Mouse (Mus musculus): ENCODE data around the gene Slc22a5. TPM values are rescaled to one million over a fixed set of nuclear protein-coding genes. Genes with fewer than 3 reads are reported as not detected.
"Not testable (repeated sequence)": the region's sequence is repeated elsewhere in the genome, so short reads cannot be mapped to it uniquely, and the experiment has no call there.

Gene Slc22a5
- total RNA-seq (2021) = 1 to 10 TPM; 8.6 to 8.8 TPM
- long read RNA-seq, experiment 1, transcript Slc22a5-201 (10 exons, 3,062 nt) = major isoform, 8 of 17 reads
- long read RNA-seq, experiment 1, partial matches to known transcripts = 2 of 17 reads
- long read RNA-seq, experiment 1, other reads (novel, unspliced or antisense) = 7 of 17 reads
- long read RNA-seq, experiment 2, transcript Slc22a5-201 (10 exons, 3,062 nt) = major isoform, 9 of 15 reads
- long read RNA-seq, experiment 2, partial matches to known transcripts = 1 of 15 reads
- long read RNA-seq, experiment 2, other reads (novel, unspliced or antisense) = 5 of 15 reads

DNA sequence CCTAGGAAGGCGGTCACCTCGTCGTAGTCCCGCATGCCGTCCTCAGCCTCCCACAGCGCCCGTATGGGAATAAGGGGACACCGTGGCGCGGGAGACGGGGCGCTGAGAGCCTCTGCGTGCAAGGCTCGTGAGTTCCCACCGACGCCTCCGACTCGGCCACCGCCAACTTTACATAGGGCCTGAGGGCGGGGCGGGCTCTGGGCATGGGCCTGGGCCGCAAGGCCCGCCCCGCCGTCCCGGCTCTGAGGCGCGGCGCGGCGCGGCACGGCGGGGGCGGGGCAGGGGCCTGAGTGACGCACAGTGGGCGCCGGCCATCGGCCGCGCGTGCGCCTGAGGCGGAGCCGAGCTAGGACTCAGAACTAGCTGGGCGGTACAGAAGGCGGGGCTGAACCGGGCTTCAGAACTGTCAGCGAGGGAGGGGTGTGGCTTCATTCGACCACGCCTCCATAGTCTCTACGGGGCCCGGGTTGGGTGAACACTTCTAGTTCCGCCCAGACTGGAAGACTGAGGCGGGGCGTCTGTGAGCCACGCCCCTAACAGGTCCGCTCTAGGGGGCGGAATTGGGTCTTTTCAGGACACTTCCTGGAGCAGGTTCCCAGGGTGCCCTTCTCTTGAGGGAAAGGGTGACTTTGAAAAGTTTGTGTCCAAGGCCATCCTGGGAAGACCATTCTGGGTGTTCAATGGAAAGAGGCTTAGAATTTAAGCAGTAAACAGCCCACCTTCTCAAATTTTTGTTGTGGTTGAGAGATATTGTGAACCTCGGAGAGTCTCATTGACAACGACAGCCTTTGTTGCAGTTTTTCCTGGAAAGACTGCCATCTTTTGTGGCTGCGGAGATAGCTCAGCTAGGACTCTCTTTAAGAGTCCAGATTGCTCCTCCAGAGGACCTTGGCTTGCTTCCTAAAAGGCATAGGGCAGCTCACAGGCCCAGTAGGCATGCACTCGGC lies at the start of gene Slc22a5:
TSS of gene Slc22a5 (minus strand) at position 156 of the 947 bp plus-strand sequence.
- DNase-seq (ENCODE audit: low spot score in 2 of 2) = peak; percentile 94 to 99

DNA sequence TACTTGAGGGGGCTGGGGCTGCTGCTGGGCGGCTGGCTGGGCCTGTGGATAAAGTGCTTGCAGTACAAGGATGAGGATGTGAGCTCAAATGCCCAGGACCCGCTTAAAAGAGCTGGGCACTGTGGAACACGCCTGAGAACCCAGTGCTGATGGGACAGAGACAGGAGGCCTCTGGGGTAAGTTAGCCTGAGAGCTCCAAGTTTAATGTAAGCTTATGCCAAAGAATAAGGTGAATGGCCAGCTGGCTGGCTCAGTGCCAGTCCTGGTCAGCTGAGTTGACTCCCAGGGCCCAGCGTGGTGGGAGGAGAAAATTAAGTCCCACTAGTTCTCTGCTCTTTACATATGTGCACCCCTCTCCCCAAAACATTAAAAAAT lies 40.5 kb upstream of the Slc22a5 start:
- not testable (repeated sequence) for DNase-seq (ENCODE audit: low spot score in 2 of 2)

DNA sequence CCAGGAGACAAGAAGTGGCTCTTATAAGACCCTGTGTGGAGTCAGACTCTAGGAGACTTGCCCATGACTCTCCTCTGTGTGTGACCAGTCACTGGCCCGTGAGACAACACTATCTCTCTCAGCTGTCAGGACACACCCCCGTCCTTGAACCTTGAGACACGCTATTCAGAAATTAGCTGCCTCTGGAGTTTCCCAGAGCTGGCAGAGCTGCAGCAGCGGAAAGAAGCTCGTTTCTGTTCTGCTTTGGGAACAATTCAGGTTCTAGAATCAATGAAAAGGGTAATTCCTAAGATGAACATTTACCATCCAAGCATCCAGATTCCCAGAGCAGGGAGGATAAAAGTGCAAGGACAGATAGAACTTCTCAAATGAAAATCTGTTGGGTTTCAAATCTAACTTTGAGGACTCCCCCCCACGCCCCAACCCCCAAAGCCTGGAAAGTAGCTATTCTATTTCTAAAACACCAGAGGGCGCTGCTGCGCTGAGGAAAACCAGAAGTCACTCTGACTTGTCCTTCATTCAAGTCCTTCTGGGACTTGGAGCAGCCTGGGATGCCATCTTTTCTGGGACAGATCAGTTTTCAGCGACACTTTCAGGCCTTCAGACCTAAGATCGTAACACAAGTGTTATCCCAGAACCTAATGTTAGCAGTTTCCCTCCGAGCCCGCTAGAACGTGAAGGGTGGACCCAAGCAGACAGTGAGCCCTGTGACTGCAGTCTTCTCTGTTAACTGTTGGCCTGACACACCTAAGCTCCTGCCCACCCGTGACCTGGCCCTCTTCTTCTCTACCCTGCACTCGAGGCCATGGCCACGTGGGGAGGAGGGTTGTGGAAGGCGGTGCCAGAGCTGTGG lies 39.9 kb upstream of the Slc22a5 start:
- DNase-seq (ENCODE audit: low spot score in 2 of 2) = peak; percentile 29 to 57

DNA sequence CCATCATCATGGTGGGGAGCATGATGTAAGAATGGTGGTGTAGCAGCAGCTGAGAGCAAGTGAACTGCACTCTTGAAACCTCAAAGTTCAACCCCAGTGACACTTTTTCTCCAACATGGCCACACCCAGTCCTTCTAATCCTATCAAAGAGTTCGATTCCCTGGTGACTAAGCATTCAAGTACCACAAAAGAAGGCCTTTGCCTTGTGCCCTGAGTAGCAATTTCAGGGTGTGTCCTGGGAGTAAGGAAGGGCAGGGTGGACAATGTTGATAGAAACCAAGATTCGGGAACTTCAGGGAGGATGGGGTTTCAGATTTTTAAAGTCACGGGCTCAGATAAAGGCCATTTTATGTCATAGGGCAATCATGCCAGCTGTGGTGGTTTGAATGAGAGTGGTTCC lies 38.3 kb upstream of the Slc22a5 start:
- DNase-seq (ENCODE audit: low spot score in 2 of 2) = no peak

DNA sequence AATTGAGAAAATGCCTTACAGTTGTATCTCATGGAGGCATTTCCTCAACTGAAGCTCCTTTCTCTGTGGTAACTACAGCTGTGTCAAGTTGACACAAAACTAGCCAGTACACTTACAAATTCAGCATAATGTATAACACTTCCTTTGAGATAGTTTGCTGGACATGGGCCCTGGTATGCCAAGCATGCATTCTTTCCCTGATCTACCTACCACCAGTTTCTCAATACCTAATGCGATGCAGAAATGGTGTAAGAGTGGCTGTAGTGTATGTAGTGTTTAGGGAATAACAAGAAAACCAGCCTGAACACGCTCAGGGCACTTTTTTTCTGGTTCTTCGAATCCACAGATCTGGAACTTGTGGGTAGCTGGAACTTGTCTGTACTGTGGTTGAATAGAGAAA lies 37.1 kb upstream of the Slc22a5 start:
- no peak for DNase-seq (ENCODE audit: low spot score in 2 of 2)

DNA sequence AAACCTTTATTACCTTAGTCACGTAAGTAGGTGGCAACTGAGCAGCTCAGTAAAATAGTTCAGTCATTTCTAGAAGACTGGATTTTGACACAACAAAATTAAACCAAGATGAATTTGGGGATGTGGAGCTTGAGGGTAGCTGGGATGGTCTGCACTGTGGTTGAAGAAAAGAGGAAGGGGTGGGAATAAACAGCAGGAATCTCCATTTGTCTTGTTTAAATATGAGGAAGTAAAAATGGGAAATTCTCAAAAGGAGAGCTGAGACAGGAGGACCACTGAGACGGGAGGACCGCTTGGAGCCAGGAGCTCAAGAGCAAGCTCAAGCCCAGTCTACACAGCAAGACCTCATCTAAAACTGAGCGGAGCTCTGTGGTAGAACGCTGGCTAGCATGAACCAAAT lies 34.8 kb upstream of the Slc22a5 start:
- no peak for DNase-seq (ENCODE audit: low spot score in 2 of 2)

DNA sequence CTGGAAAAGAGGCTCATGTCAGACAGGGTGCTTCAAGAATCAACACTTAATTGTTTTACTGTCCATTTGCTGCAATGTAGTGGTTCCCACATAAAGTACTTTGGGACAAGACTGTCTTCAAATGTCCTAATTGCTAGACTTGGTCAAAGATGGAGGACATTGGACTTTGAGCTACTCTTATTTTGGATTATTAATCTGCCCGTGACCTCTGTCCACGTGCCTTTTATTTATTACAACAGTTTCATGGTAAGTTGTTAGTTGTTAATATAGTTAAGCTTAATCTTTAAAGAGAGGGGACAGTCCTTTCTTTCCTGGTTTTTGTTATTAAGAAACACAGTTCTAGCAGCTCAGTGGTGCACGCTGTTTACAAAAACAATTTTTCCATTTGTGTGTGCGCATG lies 27.4 kb upstream of the Slc22a5 start:
- no peak for DNase-seq (ENCODE audit: low spot score in 2 of 2)

DNA sequence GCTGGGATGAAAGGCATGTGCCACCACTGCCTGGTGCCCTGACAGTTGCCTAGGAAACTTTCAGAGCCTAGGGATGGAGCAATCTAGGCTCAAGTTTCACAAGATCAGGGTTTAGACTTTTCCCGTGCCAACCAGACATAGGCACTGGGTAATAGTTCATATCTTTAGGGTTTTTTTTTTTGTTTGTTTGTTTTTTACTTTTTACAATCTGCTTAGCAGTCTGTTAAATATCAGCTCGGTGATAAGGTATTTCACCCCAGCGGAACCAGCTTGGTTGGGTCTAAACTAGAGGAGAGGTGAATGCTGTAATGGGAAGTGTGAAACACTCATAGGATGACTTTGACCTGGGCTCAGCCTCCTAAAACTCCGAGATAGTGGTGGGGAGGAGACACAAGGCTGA lies 19.6 kb upstream of the Slc22a5 start:
- no peak for DNase-seq (ENCODE audit: low spot score in 2 of 2)

DNA sequence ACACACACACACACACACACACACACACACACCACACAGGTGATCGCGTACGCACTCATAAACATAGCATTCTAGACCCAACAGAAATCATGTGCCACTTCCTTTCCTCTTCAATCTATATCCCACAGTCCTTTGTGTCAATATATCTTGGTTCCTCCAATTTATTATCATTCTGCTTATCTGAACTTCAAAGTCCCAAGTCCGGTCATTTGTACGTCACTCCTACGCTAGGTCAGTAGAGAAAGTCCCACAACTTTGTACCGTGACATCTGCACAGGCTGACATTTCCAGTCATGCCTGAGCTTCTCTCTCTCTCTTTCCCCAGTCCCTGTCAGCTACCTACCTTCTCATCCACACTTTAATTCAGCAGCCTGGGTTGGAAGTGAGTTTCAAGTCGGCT lies 17.2 kb upstream of the Slc22a5 start:
- DNase-seq (ENCODE audit: low spot score in 2 of 2) = no peak

DNA sequence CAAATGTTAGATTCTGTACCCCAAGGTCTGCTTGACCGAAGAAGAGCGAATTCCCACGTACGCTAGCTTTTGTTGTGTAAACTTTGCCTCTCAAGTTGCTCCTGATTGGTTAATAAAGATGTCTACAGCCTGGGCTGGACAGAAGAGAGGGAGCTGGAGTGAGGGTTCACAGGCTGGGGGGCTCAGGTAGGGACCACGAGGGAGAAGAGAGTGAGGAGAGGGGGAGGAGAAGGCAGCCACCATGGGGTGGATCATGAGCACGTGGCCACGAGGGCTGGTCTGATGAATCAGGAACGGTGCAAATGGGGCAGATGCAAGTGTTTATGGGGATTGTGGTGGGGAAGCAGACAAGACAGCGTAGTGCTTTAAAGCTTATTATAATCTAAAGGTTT lies 13.1 kb upstream of the Slc22a5 start:
- DNase-seq (ENCODE audit: low spot score in 2 of 2) = no peak

DNA sequence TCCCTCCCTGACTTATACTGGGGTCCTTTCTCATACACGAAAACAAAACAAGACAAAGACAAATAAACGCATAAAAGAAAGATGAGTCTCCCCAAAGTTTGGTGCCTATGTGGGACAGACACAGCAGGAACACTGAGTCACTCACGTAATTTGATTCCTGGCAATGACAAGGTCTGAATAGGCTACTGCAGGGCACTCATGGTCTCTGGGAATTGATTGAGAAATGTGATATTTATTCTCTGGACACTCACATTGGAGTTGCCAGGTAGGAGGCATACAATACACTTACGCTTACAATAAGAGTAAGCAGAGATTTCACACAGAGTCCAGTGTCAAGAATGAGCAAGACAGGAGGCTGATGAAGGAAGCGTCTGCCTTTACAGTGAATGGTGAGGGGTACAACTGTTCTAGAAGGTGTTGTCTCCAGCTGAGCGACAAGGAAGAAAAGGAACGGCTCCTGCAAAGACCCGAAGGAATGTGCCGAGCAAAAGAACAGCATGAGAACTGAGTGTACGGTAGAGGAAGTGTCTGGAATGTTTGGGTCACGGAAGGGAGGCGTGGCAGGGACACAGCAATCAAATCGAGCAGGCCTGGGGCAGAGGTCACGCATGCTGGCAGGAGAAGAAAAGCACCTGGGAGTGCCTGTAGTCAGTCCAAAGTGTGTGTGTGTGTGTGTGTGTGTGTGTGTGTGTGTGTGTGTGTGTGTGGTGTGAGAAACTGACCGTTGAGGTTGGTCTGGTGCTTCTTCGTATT lies 12.5 kb upstream of the Slc22a5 start:
- DNase-seq (ENCODE audit: low spot score in 2 of 2) = no peak

DNA sequence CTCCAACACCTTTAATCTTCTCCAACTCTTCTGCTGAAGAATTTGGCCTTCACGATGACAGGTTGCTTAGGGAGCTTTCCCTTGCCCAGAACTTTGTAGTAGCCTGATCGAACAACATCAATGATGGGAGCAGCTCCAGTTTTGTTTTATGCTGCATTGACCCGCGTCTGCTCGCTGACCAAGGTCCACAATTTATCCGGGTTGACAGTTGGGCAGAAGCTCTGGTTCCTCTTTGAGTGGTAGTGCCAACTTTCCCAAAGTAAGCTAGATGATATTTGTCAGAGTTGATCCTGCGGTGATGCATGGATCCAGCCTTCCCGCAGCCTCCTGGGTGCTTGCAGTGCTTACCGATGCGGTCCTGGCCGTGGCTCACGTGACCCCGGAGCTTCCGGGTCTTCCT lies 11.3 kb upstream of the Slc22a5 start:
- DNase-seq (ENCODE audit: low spot score in 2 of 2) = no peak

DNA sequence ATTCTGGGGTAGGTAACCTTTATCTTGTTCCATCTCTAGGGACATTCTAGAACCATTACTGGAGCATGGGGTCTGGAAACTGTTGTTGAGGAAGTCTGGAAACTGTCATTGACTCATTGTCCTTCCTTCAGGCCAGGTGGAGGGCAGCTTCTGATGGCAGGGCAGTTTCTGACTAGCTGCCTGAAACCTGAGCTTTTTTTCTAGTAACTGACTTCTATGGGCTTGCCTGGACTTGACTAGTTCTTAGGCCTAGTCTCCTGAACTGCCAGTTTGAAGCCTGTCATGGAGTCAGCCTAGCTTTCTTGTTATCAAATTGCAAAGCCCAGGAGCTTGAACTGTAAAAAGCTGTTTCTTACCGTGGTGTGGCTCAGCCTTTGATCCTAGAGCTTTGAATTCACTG lies 9.5 kb upstream of the Slc22a5 start:
- DNase-seq (ENCODE audit: low spot score in 2 of 2) = no peak

DNA sequence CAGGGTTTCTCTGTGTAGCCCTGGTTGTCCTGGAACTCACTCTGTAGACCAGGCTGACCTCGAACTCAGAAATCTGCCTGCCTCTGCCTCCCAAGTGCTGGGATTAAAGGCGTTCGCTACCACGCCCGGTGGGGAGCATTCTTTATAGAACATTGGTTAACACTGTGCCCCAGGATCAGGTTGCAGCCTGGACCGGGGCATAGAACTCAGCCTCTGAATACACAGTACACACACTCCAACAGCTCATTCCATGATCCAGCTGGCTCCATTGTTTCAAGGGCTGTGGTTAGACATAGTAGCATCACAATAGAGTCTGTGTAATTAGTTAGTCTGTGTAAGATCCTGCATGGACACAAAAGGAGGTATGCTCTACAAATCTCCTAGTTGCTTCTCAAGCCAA lies 8.5 kb upstream of the Slc22a5 start:
- no peak for DNase-seq (ENCODE audit: low spot score in 2 of 2)

DNA sequence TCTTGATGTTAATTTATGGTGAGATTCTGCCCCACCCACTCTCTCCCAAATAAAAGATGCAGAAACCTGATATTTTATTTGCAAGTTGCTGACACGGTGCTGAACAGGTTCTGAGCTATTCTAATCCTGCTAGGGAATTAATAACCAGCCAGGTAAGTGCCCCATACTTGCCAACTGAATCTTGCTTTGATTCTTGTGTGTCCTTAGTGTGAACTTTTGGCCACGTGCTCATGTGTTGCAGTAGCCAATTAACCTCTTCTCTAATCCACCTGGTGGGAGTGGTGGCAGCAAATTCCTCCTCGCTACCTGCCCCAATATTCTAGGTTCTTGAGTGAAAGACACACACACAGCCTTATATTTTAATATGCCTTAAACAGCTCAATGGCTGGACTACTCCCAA lies 7.5 kb upstream of the Slc22a5 start:
- no peak for DNase-seq (ENCODE audit: low spot score in 2 of 2)

DNA sequence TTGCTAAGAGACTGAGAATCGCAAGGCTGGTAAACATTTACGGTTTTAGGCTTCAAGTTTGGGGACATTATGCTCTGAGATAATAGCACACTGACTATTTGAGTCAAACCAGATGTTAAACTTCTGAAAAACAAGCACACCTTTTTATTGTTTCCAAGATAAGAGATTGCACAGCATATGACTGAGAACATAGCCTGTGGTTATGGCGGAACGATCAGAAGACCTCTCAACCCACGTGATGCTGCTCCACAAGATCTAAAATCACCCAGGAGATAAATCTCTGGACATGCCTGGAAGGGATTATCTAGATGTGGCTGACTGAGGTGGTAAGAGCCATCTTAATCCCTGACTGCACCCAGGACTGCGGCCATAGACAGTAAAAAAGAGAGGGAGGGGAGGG lies 5.5 kb upstream of the Slc22a5 start:
- DNase-seq (ENCODE audit: low spot score in 2 of 2) = no peak

DNA sequence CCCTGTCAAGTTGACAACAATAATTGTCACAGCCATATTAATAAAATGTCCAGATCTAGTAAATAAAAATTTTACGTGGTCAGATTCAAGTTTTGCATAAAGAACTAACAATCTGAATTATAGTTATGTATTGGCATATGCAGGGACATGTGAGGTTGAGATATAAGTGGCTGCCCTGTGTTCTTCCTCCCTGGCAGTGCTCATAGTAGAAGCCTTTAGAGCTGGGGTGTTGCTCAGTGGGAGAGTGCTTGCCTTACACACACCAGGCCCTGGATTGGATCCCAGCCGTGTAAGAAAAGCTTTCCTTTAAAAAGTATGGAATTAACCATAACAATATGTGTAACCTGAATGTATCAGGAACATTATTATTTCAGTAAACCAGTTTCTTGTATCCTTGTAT lies 2.0 kb upstream of the Slc22a5 start:
- no peak for DNase-seq (ENCODE audit: low spot score in 2 of 2)

DNA sequence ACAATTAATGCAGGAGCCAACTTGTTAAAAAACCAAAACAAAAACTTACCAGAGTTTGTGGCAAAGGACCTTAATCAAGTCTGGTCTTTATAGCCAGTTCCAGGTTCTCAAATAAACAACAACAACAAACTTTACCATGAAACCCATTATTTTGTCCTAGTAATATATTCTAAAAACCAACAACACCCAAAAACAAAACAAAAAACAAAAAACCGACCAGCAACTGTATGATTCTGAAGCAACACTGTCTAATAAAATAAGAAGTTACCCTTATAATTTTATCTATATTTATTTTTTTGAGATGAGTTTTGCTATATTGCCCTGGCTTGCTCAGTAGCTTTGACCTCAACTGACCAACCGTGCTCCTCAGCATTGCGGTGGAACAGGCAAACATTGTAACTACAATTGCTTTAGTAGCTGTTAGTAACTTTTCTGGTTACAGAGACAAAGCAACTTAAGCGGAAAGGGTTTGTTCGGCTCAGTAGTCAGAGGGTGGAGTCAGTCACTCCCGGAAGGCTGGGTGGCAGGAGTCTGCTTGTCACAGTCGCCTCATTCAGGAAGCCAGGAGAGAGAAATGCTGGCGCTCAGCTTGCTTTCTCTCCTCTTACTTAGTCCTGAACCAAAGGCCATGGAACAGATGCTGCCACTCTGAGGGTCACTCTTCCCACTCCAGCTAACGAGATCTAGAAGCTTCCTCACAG lies 1.4 kb upstream of the Slc22a5 start:
- no peak for DNase-seq (ENCODE audit: low spot score in 2 of 2)

DNA sequence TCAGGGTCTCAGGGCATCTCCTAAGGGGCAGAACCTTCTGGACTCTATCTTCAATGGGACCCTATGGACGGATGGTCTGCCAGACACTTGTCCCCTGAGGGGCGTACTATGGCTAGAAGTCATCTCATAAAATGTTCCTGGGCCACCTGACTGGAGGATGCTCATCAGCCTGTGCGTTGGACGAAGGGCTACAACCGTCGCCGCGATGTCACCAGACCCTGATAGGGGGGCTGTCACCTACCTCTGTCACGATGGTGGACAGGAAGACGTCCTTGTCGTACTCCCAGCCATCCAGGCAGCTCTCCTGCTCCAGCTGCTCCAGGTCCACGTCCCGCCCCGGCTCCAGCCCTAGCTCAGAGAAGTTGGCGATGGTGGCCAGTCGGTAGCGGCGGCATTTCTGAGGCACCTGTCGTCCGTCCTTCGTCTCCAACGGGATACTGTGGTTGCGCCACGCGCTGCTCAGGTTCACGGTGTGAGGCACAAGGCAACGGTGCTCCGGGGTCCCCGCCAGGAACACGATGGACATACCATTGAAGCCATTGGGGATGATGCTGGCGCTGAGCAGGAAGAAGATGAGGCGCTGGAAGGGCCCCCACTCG lies 455 bp downstream of the Slc22a5 start:
- peak; percentile 24 to 50 for DNase-seq (ENCODE audit: low spot score in 2 of 2)

DNA sequence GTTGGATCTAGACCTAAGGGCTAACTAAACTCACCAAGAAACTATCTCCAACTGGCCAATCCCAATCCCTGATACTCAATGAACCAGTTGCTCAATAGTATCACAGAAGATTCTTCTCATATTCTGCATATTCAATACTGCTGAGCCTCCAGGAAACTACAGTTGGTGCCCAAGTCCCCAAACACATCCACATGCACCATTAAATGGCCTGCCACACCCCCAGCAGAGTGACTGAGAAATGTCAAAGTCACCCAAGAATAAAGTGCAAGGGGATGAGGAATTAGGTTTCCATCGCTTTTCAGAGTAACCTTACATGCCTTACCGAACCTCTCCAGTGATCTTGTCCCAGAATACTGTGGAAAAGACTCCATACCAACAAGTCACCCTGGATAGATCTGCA lies 1.2 kb downstream of the Slc22a5 start:
- no peak for DNase-seq (ENCODE audit: low spot score in 2 of 2)

All from gastrocnemius, postnatal 4 days (tissue).